Comparison of ENCODE assay signal across 13 mouse cellular contexts in genomic region chr4:125131493-125131892, GRCm38 (mm10). TPM values are rescaled to one million over a fixed set of nuclear protein-coding genes. Genes with fewer than 3 reads are reported as not detected.
DNase-seq lines count a peak whose midpoint lies in the region; ATAC-seq and TF ChIP-seq lines count a peak whose summit lies in the region.
"Had no signal": no experiment of that assay in that cellular context is flagged by ENCODE, and none has a peak within 500 bp of the region (broad histone marks: within the 10 kb centered on the region; RNA-seq: fewer than 3 reads in every experiment).

No protein-coding gene starts in this region.

- peaks cover 18% of the 10 kb centered on the region; the same call in 1 of the 2 replicates for H3K4me1 ChIP-seq in heart, postnatal 0 days (ENCODE audit: control insufficient read depth, insufficient read depth)
- H3K4me1 ChIP-seq in heart, embryonic 12.5 days (replicated peaks): peaks cover 21% of the 10 kb centered on the region
- peaks cover 0 to 9% of the 10 kb centered on the region in 2 experiments; a peak in 2 of 4 replicates for H3K4me1 ChIP-seq in MEL (ENCODE audit: control insufficient read depth in 1 of 2, insufficient read depth in 2 of 2, low read length in 2 of 2)
- peaks cover 27% of the 10 kb centered on the region for H3K4me1 ChIP-seq in bone marrow macrophage, adult 2 months (ENCODE audit: control insufficient read depth, insufficient read depth, low read length)
- peaks cover 78% of the 10 kb centered on the region for H3K4me1 ChIP-seq in megakaryocyte, embryonic 14.5 days
- H3K4me1 ChIP-seq in cerebellum, adult 2 months (ENCODE audit: control insufficient read depth, insufficient read depth, low read length): no peaks in the 10 kb centered on the region
- no peaks in the 10 kb centered on the region; the same call in 1 of the 2 replicates for H3K4me1 ChIP-seq in hindbrain, embryonic 11.5 days (replicated peaks; ENCODE audit: control insufficient read depth, insufficient read depth, low read length)

- no peak overlapping the region for H3K9ac ChIP-seq in heart, postnatal 0 days (replicated peaks; ENCODE audit: low read depth, low read length)
- no peak overlapping the region for H3K9ac ChIP-seq in heart, embryonic 12.5 days
- H3K9ac ChIP-seq in MEL (ENCODE audit: control insufficient read depth, low read depth, low read length, poor library complexity, severe bottlenecking): no peak overlapping the region
- no peak overlapping the region for H3K9ac ChIP-seq in hindbrain, embryonic 11.5 days (ENCODE audit: low read depth, low read length)
- H3K9ac ChIP-seq: liver, embryonic 13.5 days had no signal

- no peak for TF ChIP-seq EP300 in heart, postnatal 0 days (IDR thresholded peaks at IDR 0.05; ENCODE audit: low read depth)
- no peak for TF ChIP-seq EP300 in MEL (IDR thresholded peaks at IDR 0.05; ENCODE audit: low read depth in 1 of 2, low read length in 2 of 2)

- H3K4me2 ChIP-seq in heart, postnatal 0 days (ENCODE audit: low read depth, low read length): no peak overlapping the region
- no peak overlapping the region for H3K4me2 ChIP-seq in heart, embryonic 12.5 days
- H3K4me2 ChIP-seq in hindbrain, embryonic 11.5 days (replicated peaks; ENCODE audit: low read depth, low read length): no peak overlapping the region
- H3K4me2 ChIP-seq: liver, embryonic 13.5 days had no signal

- no peak for ATAC-seq in heart, postnatal 0 days (ENCODE audit: insufficient read depth, low read depth)
- ATAC-seq in heart, embryonic 12.5 days (ENCODE audit: insufficient number of reproducible peaks, low FRiP score): no peak
- ATAC-seq in hindbrain, embryonic 11.5 days (ENCODE audit: low FRiP score): no peak
- ATAC-seq: hindbrain, postnatal 0 days had no signal

- H3K4me3 ChIP-seq in heart, postnatal 0 days (ENCODE audit: low read depth, low read length): no peak overlapping the region
- H3K4me3 ChIP-seq in heart, embryonic 12.5 days: no peak overlapping the region
- H3K4me3 ChIP-seq in MEL (ENCODE audit: control insufficient read depth in 1 of 2, insufficient read depth in 1 of 2, low read depth in 2 of 2, low read length in 2 of 2): no peak overlapping the region
- no peak overlapping the region for H3K4me3 ChIP-seq in bone marrow macrophage, adult 2 months (ENCODE audit: insufficient read depth, low read length)
- H3K4me3 ChIP-seq in megakaryocyte, embryonic 14.5 days (replicated peaks): peak overlapping the region; percentile 89
- H3K4me3 ChIP-seq in cerebellum, adult 2 months (replicated peaks; ENCODE audit: insufficient read depth, low read depth, low read length): no peak overlapping the region
- H3K4me3 ChIP-seq in hindbrain, embryonic 11.5 days (ENCODE audit: low read depth, low read length): no peak overlapping the region
- H3K4me3 ChIP-seq: erythroblast, embryonic 14.5 days; liver, embryonic 13.5 days had no signal

- H3K79me2 ChIP-seq in MEL (ENCODE audit: control insufficient read depth, insufficient read depth, low read length, poor library complexity): no peaks in the 10 kb centered on the region; the same call in 1 of the 2 replicates

- H3K36me3 ChIP-seq in heart, postnatal 0 days (replicated peaks; ENCODE audit: control insufficient read depth, insufficient read depth, low read length): no peaks in the 10 kb centered on the region
- H3K36me3 ChIP-seq in heart, embryonic 12.5 days: no peaks in the 10 kb centered on the region
- peaks cover 0 to 2% of the 10 kb centered on the region in 2 experiments; a peak in 1 of 4 replicates for H3K36me3 ChIP-seq in MEL (ENCODE audit: control insufficient read depth in 1 of 2, insufficient read depth in 2 of 2, low read length in 2 of 2)
- H3K36me3 ChIP-seq in megakaryocyte, embryonic 14.5 days (replicated peaks; ENCODE audit: low read length): peaks cover 6% of the 10 kb centered on the region
- no peaks in the 10 kb centered on the region for H3K36me3 ChIP-seq in hindbrain, embryonic 11.5 days (ENCODE audit: control insufficient read depth, insufficient read depth, low read length)
- H3K36me3 ChIP-seq: liver, embryonic 13.5 days had no signal

- no peaks in the 10 kb centered on the region for H3K9me3 ChIP-seq in heart, postnatal 0 days (replicated peaks; ENCODE audit: control insufficient read depth, low read length)
- no peaks in the 10 kb centered on the region for H3K9me3 ChIP-seq in heart, embryonic 12.5 days (replicated peaks)
- H3K9me3 ChIP-seq in MEL (replicated peaks; ENCODE audit: insufficient read depth, low read length): no peaks in the 10 kb centered on the region
- no peaks in the 10 kb centered on the region for H3K9me3 ChIP-seq in megakaryocyte, embryonic 14.5 days
- no peaks in the 10 kb centered on the region for H3K9me3 ChIP-seq in hindbrain, embryonic 11.5 days (ENCODE audit: control insufficient read depth, low read length)
- H3K9me3 ChIP-seq: G1E; liver, embryonic 13.5 days had no signal

- no peak for TF ChIP-seq POLR2A in MEL (IDR thresholded peaks at IDR 0.05; ENCODE audit: control insufficient read depth in 1 of 2, insufficient read depth in 1 of 2, low read depth in 1 of 2, low read length in 2 of 2, poor library complexity in 1 of 2)
- TF ChIP-seq POLR2A in bone marrow macrophage, adult 2 months (IDR thresholded peaks at IDR 0.05; ENCODE audit: borderline replicate concordance, low read depth, low read length): no peak
- no peak for TF ChIP-seq POLR2A in cerebellum, adult 2 months (IDR thresholded peaks at IDR 0.05; ENCODE audit: borderline replicate concordance, insufficient read depth, low read length)

- TF ChIP-seq CTCF in heart, postnatal 0 days (IDR thresholded peaks at IDR 0.05; ENCODE audit: low read depth): no peak
- TF ChIP-seq CTCF in MEL (IDR thresholded peaks at IDR 0.05 in 2 of 3, conservative IDR thresholded peaks at IDR 0.05 in 1 of 3; ENCODE audit: control insufficient read depth in 1 of 3, insufficient read depth in 1 of 3, low read depth in 2 of 3, low read length in 3 of 3, poor library complexity in 1 of 3, severe bottlenecking in 1 of 3): no peak
- no peak for TF ChIP-seq CTCF in bone marrow macrophage, adult 2 months (IDR thresholded peaks at IDR 0.05; ENCODE audit: low read depth, low read length)
- TF ChIP-seq CTCF in cerebellum, adult 2 months (IDR thresholded peaks at IDR 0.05; ENCODE audit: borderline replicate concordance, insufficient read depth, low read depth, low read length): no peak

- WGBS in heart, postnatal 0 days: 15% methylated on average over 4 of the region's 4 CpGs
- 45% methylated on average over 4 of the region's 4 CpGs for WGBS in heart, embryonic 12.5 days
- 68% methylated on average over 4 of the region's 4 CpGs for WGBS in cerebellum, adult 2 months
- 86% methylated on average over 4 of the region's 4 CpGs for WGBS in hindbrain, embryonic 11.5 days

- no peak for TF ChIP-seq RAD21 in MEL (IDR thresholded peaks at IDR 0.05; ENCODE audit: low read depth, low read length)

- no peaks in the 10 kb centered on the region for H3K27me3 ChIP-seq in heart, postnatal 0 days (ENCODE audit: control insufficient read depth, insufficient read depth, low read length)
- H3K27me3 ChIP-seq in heart, embryonic 12.5 days (replicated peaks): no peaks in the 10 kb centered on the region
- no peaks in the 10 kb centered on the region for H3K27me3 ChIP-seq in MEL (ENCODE audit: control insufficient read depth in 1 of 2, insufficient read depth in 2 of 2, low read length in 2 of 2)
- H3K27me3 ChIP-seq in megakaryocyte, embryonic 14.5 days (replicated peaks): peaks cover 2% of the 10 kb centered on the region
- H3K27me3 ChIP-seq in cerebellum, adult 2 months (ENCODE audit: control insufficient read depth, insufficient read depth, low read length): no peaks in the 10 kb centered on the region
- peaks cover 8% of the 10 kb centered on the region; the same call in 1 of the 2 replicates for H3K27me3 ChIP-seq in hindbrain, embryonic 11.5 days (ENCODE audit: control insufficient read depth, insufficient read depth, low read length)

- no peak overlapping the region for H3K27ac ChIP-seq in heart, postnatal 0 days (ENCODE audit: low read depth)
- no peak overlapping the region for H3K27ac ChIP-seq in heart, embryonic 12.5 days (ENCODE audit: poor library complexity, severe bottlenecking)
- H3K27ac ChIP-seq in MEL (ENCODE audit: control insufficient read depth, low read depth, low read length): no peak overlapping the region
- H3K27ac ChIP-seq in bone marrow macrophage, adult 2 months (ENCODE audit: insufficient read depth, low read depth, low read length): peak overlapping the region; percentile 54
- H3K27ac ChIP-seq in cerebellum, adult 2 months (ENCODE audit: insufficient read depth, low read length): no peak overlapping the region
- no peak overlapping the region for H3K27ac ChIP-seq in hindbrain, embryonic 11.5 days (ENCODE audit: low read depth, low read length)
- H3K27ac ChIP-seq: hindbrain, postnatal 0 days; liver, embryonic 13.5 days had no signal

- peak; percentile 47 for DNase-seq in heart, postnatal 0 days (ENCODE audit: low spot score)
- peak; percentile 49 for DNase-seq in MEL (ENCODE audit: low read depth, low spot score)
- DNase-seq in cerebellum, adult 2 months: no peak
- no peak for DNase-seq in hindbrain, embryonic 11.5 days (ENCODE audit: low spot score)
- DNase-seq: kidney, postnatal 14 days; liver, embryonic 13.5 days; thymus, postnatal 36 days had no signal

RNA-seq across cellular contexts. Expression of gene Zc3h12a, which starts 3.9 kb away (rescaled TPM):
- 0.57 and 1.0 TPM in 2 replicates for total RNA-seq in heart, postnatal 0 days (2014; rRNA removed; ENCODE audit: low replicate concordance)
- 0.59 and 0.65 TPM in 2 replicates for polyA plus RNA-seq in heart, postnatal 0 days (2015; fragmentation: Nextera tagmentation; extraction: Ambion mirVana)
- 0.80 and 1.3 TPM in 2 replicates for polyA plus RNA-seq in heart, embryonic 12.5 days (2016; fragmentation: Nextera tagmentation; extraction: Ambion mirVana)
- 0.92 and 0.95 TPM in 2 replicates for total RNA-seq in MEL (2012; rRNA removed)
- polyA plus RNA-seq in MEL (2012; ENCODE audit: insufficient read depth in 1 of 2, insufficient read length in 2 of 2, low read depth in 1 of 2, low replicate concordance in 2 of 2, missing spikeins in 1 of 2): 1 to 10 TPM in 1 of 2 experiments, not detected in 1; 3.3 TPM
- 27.3 and 29.1 TPM in 2 replicates for polyA plus RNA-seq in bone marrow macrophage, adult 2 months (2012; ENCODE audit: insufficient read depth, insufficient read length, missing spikeins)
- 19.3 and 20.5 TPM in 2 replicates for polyA plus RNA-seq in megakaryocyte, embryonic 14.5 days (2012; ENCODE audit: insufficient read depth, low replicate concordance)
- polyA plus RNA-seq in cerebellum, adult 2 months (2012; rRNA removed): 1.2 and 1.3 TPM in 2 replicates
- polyA plus RNA-seq in hindbrain, embryonic 11.5 days (2014; fragmentation: Nextera tagmentation; extraction: Ambion mirVana): 0.29 and 0.78 TPM in 2 replicates
- total RNA-seq: hindbrain, postnatal 0 days had no signal

RNA-seq across cellular contexts. Expression of gene Meaf6, which starts 46.6 kb away (rescaled TPM):
- 11.0 and 28.9 TPM in 2 replicates for total RNA-seq in heart, postnatal 0 days (2014; rRNA removed; ENCODE audit: low replicate concordance)
- polyA plus RNA-seq in heart, postnatal 0 days (2015; fragmentation: Nextera tagmentation; extraction: Ambion mirVana): 28.9 and 33.2 TPM in 2 replicates
- polyA plus RNA-seq in heart, embryonic 12.5 days (2016; fragmentation: Nextera tagmentation; extraction: Ambion mirVana): 48.7 and 53.3 TPM in 2 replicates
- total RNA-seq in MEL (2012; rRNA removed): 26.8 and 34.9 TPM in 2 replicates
- polyA plus RNA-seq in MEL (2012; ENCODE audit: insufficient read depth in 1 of 2, insufficient read length in 2 of 2, low read depth in 1 of 2, low replicate concordance in 2 of 2, missing spikeins in 1 of 2): 10 to 100 TPM in 1 of 2 experiments, not detected in 1; 46.7 TPM
- polyA plus RNA-seq in bone marrow macrophage, adult 2 months (2012; ENCODE audit: insufficient read depth, insufficient read length, missing spikeins): 32.4 and 36.6 TPM in 2 replicates
- 41.3 and 52.8 TPM in 2 replicates for polyA plus RNA-seq in megakaryocyte, embryonic 14.5 days (2012; ENCODE audit: insufficient read depth, low replicate concordance)
- 87.7 and 94.2 TPM in 2 replicates for polyA plus RNA-seq in cerebellum, adult 2 months (2012; rRNA removed)
- polyA plus RNA-seq in hindbrain, embryonic 11.5 days (2014; fragmentation: Nextera tagmentation; extraction: Ambion mirVana): 122 and 131 TPM in 2 replicates

Comparison
In these comparisons a context has a peak if more than half of its experiments do, and no peak if none do; other contexts are left out.
1. DNase-seq: peak in heart, postnatal 0 days (single experiment) and MEL (single experiment); none in cerebellum, adult 2 months (0 of 2) and hindbrain, embryonic 11.5 days (single experiment).